8 mouse cellular contexts compared by ENCODE assay signal in genomic region chr5:28316722-28317245, GRCm38 (mm10). TPM values are rescaled to one million over a fixed set of nuclear protein-coding genes. Genes with fewer than 3 reads are reported as not detected.
DNase-seq lines count a peak whose midpoint lies in the region; ATAC-seq lines count a peak whose summit lies in the region.

Gene Rbm33, plus strand, starts transcription at chr5:28317121.

- peak; percentile 58 for ATAC-seq in inflammation-experienced regulatory T-cells, adult 6 months
- peak; percentile 81 for ATAC-seq in megakaryocyte-erythroid progenitor cell, adult 5-6 weeks (replicated peaks; ENCODE audit: low FRiP score, low TSS enrichment, poor library complexity, severe bottlenecking)

- intact Hi-C loops in gastrocnemius, postnatal 14 days (cut with DNase I; ENCODE audit: low total_unique reads): no loop called here
- intact Hi-C loops in left cerebral cortex, postnatal 10 days (cut with DNase I): no loop called here

- DNase-seq in adrenal gland, adult (ENCODE audit: inconsistent age in 2 of 2, low spot score in 1 of 2): peak; percentile 91 to 97
- peak; percentile 94 for DNase-seq in embryo, embryonic 10.5 days (ENCODE audit: low spot score)
- DNase-seq in gastrocnemius, postnatal 14 days: peak; percentile 87
- DNase-seq in left cerebral cortex, postnatal 10 days (ENCODE audit: extremely low spot score in 1 of 2, low spot score in 2 of 2): peak; percentile 84 to 93
- DNase-seq in right cerebral cortex, postnatal 25 days: peak; percentile 92
- peak; percentile 85 for DNase-seq in urinary bladder, postnatal 4 days (ENCODE audit: low spot score in 2 of 2)

RNA-seq across cellular contexts. Expression of gene Rbm33, which starts in this region (rescaled TPM):
- total RNA-seq in gastrocnemius, postnatal 14 days (2021): 10 to 100 TPM; 20.3 to 28.3 TPM
- polyA plus RNA-seq in inflammation-experienced regulatory T-cells, adult 6 months (2017; shearing (Covaris generic)): 10 to 100 TPM in 2 of 3 experiments, 1 to 10 TPM in 1; 9.1 to 14.9 (median 13.9) TPM
- 10 to 100 TPM; 59.7 to 63.2 TPM for total RNA-seq in left cerebral cortex, postnatal 10 days (2021)
- 60.5 and 63.1 TPM in 2 replicates for total RNA-seq in megakaryocyte-erythroid progenitor cell, adult 5-6 weeks (2014; fragmentation: Nextera tagmentation)
- total RNA-seq in megakaryocyte-erythroid progenitor cell, adult 5-6 weeks (2017): 36.8 and 60.4 TPM in 2 replicates

Comparison
In these comparisons a context has a peak if more than half of its experiments do, and no peak if none do; other contexts are left out.
1. Peak in every context shown above with its lines: DNase-seq and ATAC-seq.